Mouse (Mus musculus) c-Kit-negative CD71-positive TER-119-positive erythroid progenitor cells, embryonic 14.5 days (primary cell): ENCODE measurements around the gene Madcam1.

Source experiments
- DNase-seq: peaks from one replicate; pipeline ENCODE4 v3.0.0-alpha.2; 2013; ENCODE audit warnings: low read depth, low spot score

The Madcam1 gene

GRCm38 (mm10) chr10:79709307-79709706 is 44.9 kb downstream of the Madcam1 start:
- DNase-seq: no peak

GRCm38 (mm10) chr10:79712029-79712428 is 47.7 kb downstream of the Madcam1 start:
- peak; percentile 57 for DNase-seq

GRCm38 (mm10) chr10:79712499-79713126 is 48.3 kb downstream of the Madcam1 start:
- peak; percentile 98 for DNase-seq

GRCm38 (mm10) chr10:79713163-79713562 is 48.8 kb downstream of the Madcam1 start:
- DNase-seq: no peak

GRCm38 (mm10) chr10:79714996-79715395 is 50.6 kb downstream of the Madcam1 start:
- DNase-seq: no peak

GRCm38 (mm10) chr10:79716254-79716987 is 52.1 kb downstream of the Madcam1 start, which contains the start of gene Hcn2:
Gene Hcn2 (plus strand): TSS chr10:79716634.
- DNase-seq: no peak

GRCm38 (mm10) chr10:79716988-79717355 is 52.6 kb downstream of the Madcam1 start:
- no peak for DNase-seq

GRCm38 (mm10) chr10:79717640-79718357 is 53.4 kb downstream of the Madcam1 start:
- peak; percentile 48 for DNase-seq
